Mouse (Mus musculus): ENCODE results near the gene Pdss2. TPM values are rescaled to one million over a fixed set of nuclear protein-coding genes. Genes with fewer than 3 reads are reported as not detected.
"Not testable (repeated sequence)": the region's sequence is repeated elsewhere in the genome, so short reads cannot be mapped to it uniquely, and the experiment has no call there.

Gene Pdss2
- polyA plus RNA-seq, 1 experiment from 2014 or later, result 13.7 TPM

DNA sequence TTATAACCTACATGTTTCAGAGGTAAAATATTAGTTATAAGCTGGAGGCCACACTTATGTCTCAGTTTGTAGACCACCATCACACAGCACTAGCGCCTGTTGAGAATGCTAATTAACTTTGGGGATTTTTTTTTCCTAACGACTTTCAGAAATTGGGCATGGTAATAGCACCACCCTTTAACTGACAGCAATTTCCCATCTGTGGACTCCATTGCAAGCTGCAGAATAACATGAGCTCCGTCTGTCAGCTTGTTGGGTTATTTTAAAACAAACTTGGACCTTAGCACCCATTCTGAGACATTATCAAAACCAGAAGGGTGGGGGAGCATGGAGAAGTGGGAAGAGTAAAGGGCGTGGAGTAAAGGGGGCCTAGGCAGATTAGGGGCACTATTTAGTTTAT is 174.5 kb downstream of the Pdss2 start:
- ATAC-seq (replicated peaks; ENCODE audit: insufficient number of reproducible peaks, low FRiP score, low TSS enrichment, low read depth) (no peak), DNase-seq (ENCODE audit: low spot score) (no peak)
- WGBS, result 81% methylated on average over 4 of the region's 4 CpGs
- no peaks in the 10 kb centered on the region for H3K36me3 ChIP-seq (replicated peaks; ENCODE audit: control insufficient read depth, insufficient read depth, low read depth, low read length)
- no peaks in the 10 kb centered on the region for H3K27me3 ChIP-seq (ENCODE audit: control insufficient read depth, insufficient read depth, low read length)
- no peaks in the 10 kb centered on the region for H3K4me1 ChIP-seq (ENCODE audit: control insufficient read depth, insufficient read depth, low read length)
- no peak overlapping the region for H3K27ac ChIP-seq (replicated peaks; ENCODE audit: low read depth, low read length)
- H3K9me3 ChIP-seq (replicated peaks; ENCODE audit: control insufficient read depth, low read length), result no peaks in the 10 kb centered on the region
- H3K4me2 ChIP-seq (ENCODE audit: low read depth, low read length), result no peak overlapping the region
- H3K9ac ChIP-seq (replicated peaks; ENCODE audit: low read length), result no peak overlapping the region
- H3K4me3 ChIP-seq (ENCODE audit: low read depth, low read length), result no peak overlapping the region

DNA sequence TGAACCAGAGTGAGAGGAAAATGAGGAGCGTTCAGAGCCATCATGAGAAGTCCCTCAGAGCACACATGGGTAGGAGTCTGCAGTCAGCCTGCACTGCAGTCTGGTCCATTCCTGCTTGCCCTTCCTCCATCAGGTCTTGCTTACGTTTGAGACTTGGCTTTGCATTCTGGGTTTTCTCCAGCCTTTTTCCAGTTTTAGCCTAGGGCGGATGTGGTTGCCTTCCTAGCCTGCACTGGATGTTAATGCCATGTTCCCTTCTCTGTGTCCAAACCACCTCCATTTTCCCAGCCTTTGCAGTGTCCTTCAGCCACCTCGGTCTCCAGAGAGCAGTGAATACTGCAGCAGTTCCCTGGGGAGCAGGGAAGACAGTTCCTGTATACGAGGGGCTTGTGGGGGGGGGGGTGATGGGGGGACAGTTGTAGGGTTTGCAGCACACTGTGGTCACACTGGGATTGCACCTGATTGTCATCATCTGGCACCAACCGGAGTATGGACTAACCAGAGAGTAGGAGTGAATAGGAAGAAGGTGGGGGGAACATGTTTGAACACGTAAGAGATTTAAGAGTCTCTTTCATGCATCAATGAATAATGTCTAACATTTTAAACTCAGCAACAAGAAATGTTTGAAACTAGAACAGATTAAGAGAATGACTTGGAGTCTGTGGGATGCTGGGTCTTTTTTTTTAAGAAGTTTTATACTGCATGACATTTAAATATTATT is 178.5 kb downstream of the Pdss2 start:
- no peaks in the 10 kb centered on the region for H3K36me3 ChIP-seq (replicated peaks; ENCODE audit: control insufficient read depth, insufficient read depth, low read depth, low read length)
- H3K4me1 ChIP-seq (ENCODE audit: control insufficient read depth, insufficient read depth, low read length), result no peaks in the 10 kb centered on the region
- H3K27me3 ChIP-seq (ENCODE audit: control insufficient read depth, insufficient read depth, low read length), result no peaks in the 10 kb centered on the region
- 82% methylated on average over 7 of the region's 7 CpGs for WGBS
- no peak overlapping the region for H3K27ac ChIP-seq (replicated peaks; ENCODE audit: low read depth, low read length)
- H3K4me3 ChIP-seq (ENCODE audit: low read depth, low read length), result no peak overlapping the region
- no peak overlapping the region for H3K4me2 ChIP-seq (ENCODE audit: low read depth, low read length)
- ATAC-seq (replicated peaks; ENCODE audit: insufficient number of reproducible peaks, low FRiP score, low TSS enrichment, low read depth) (no peak), DNase-seq (ENCODE audit: low spot score) (no peak)
- no peak overlapping the region for H3K9ac ChIP-seq (replicated peaks; ENCODE audit: low read length)
- no peaks in the 10 kb centered on the region for H3K9me3 ChIP-seq (replicated peaks; ENCODE audit: control insufficient read depth, low read length)

DNA sequence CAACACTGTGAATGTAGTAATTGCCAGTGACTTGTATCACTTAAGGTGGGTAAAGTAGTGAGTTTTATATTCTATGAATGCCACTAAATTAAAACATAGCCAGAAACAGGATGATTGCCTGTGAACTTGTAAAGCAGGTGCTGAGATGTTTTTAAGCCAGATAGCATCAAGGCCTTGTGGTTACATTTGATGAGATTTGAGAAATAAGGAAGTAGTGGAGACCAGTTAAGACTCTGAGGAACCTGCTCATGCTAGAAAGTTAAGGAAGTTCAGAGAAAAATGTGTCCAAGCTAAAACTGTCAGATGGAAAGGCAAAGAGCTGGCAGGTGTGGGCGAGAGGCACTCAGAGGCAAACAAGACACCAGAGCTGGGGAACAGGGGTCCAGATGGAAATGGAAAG is 184.8 kb downstream of the Pdss2 start:
- Histone ChIP-seq H3K9ac (replicated peaks; ENCODE audit: low read length) (no peak overlapping the region), H3K4me3 (ENCODE audit: low read depth, low read length) (no peak overlapping the region), H3K4me1 (ENCODE audit: control insufficient read depth, insufficient read depth, low read length) (no peaks in the 10 kb centered on the region), H3K9me3 (replicated peaks; ENCODE audit: control insufficient read depth, low read length) (no peaks in the 10 kb centered on the region), H3K27ac (replicated peaks; ENCODE audit: low read depth, low read length) (no peak overlapping the region), H3K27me3 (ENCODE audit: control insufficient read depth, insufficient read depth, low read length) (no peaks in the 10 kb centered on the region), H3K36me3 (replicated peaks; ENCODE audit: control insufficient read depth, insufficient read depth, low read depth, low read length) (no peaks in the 10 kb centered on the region), H3K4me2 (ENCODE audit: low read depth, low read length) (no peak overlapping the region)
- WGBS, result 94% methylated on average over 1 of the region's 1 CpGs
- DNase-seq (ENCODE audit: low spot score) (no peak), ATAC-seq (replicated peaks; ENCODE audit: insufficient number of reproducible peaks, low FRiP score, low TSS enrichment, low read depth) (no peak)

DNA sequence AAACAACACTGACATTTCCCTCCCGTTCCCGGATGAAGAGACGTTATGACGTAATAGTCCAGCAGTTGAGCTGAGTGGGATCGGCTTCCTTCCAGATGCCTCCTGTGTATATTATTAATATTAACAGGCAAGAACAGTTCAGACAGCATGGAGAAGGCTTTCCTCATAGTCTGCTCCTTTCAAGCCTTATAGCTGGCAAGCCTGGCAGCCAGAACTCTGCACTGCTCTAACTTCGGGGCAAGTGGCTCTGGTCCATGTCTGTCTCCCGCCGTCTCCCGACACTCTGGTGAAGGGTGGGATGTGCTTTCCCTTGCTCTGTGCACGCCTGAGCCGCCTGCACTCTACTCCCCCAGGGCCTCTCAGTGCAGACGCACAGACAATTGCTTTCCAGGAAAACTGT is 185.6 kb downstream of the Pdss2 start:
- 88% methylated on average over 12 of the region's 12 CpGs for WGBS
- Histone ChIP-seq H3K9me3 (replicated peaks; ENCODE audit: control insufficient read depth, low read length) (no peaks in the 10 kb centered on the region), H3K9ac (replicated peaks; ENCODE audit: low read length) (no peak overlapping the region), H3K36me3 (replicated peaks; ENCODE audit: control insufficient read depth, insufficient read depth, low read depth, low read length) (no peaks in the 10 kb centered on the region), H3K4me1 (ENCODE audit: control insufficient read depth, insufficient read depth, low read length) (no peaks in the 10 kb centered on the region), H3K27me3 (ENCODE audit: control insufficient read depth, insufficient read depth, low read length) (no peaks in the 10 kb centered on the region), H3K4me2 (ENCODE audit: low read depth, low read length) (no peak overlapping the region), H3K4me3 (ENCODE audit: low read depth, low read length) (no peak overlapping the region), H3K27ac (replicated peaks; ENCODE audit: low read depth, low read length) (no peak overlapping the region)
- no peak for DNase-seq (ENCODE audit: low spot score)
- no peak for ATAC-seq (replicated peaks; ENCODE audit: insufficient number of reproducible peaks, low FRiP score, low TSS enrichment, low read depth)

DNA sequence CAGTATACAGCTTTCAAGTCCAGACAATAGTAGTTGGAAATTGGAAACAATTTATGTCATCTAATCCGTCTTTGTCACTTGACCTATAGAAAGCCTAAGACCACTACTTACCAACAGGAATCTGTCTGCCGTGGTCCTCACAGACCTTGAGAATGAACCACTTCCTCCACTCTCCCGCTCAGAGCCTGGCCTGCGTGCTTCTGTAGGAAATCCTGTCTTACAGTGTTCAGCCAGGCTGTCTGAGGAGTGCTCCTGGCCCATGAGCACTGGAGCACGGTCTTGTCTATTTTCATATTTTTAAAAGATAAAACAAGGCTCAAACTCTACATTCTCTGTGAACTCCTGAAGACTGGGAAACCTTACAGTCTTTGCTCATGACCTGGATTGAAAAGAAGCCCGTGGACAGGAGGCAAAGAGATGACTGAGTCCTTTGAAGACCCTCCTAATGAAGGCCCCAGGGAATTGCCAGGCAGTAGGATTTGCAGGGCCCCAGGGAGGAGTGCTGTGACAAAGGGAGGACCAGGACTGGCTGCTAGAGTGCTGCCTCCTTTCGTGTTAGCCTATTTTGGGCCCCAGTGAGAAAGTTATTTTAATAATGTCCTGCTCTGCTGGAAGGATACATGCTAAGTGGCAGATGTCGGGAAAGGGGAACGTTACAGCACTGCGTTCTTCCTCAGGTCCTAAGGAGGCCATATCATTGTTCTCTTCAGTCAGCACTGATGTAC is 188.4 kb downstream of the Pdss2 start:
- no peak overlapping the region for H3K27ac ChIP-seq (replicated peaks; ENCODE audit: low read depth, low read length)
- H3K4me2 ChIP-seq (ENCODE audit: low read depth, low read length), result no peak overlapping the region
- no peaks in the 10 kb centered on the region for H3K27me3 ChIP-seq (ENCODE audit: control insufficient read depth, insufficient read depth, low read length)
- H3K4me1 ChIP-seq (ENCODE audit: control insufficient read depth, insufficient read depth, low read length), result no peaks in the 10 kb centered on the region
- ATAC-seq (replicated peaks; ENCODE audit: insufficient number of reproducible peaks, low FRiP score, low TSS enrichment, low read depth) (no peak), DNase-seq (ENCODE audit: low spot score) (no peak)
- WGBS, result 82% methylated on average over 10 of the region's 10 CpGs
- no peaks in the 10 kb centered on the region for H3K9me3 ChIP-seq (replicated peaks; ENCODE audit: control insufficient read depth, low read length)
- H3K36me3 ChIP-seq (replicated peaks; ENCODE audit: control insufficient read depth, insufficient read depth, low read depth, low read length), result no peaks in the 10 kb centered on the region
- no peak overlapping the region for H3K4me3 ChIP-seq (ENCODE audit: low read depth, low read length)
- no peak overlapping the region for H3K9ac ChIP-seq (replicated peaks; ENCODE audit: low read length)

DNA sequence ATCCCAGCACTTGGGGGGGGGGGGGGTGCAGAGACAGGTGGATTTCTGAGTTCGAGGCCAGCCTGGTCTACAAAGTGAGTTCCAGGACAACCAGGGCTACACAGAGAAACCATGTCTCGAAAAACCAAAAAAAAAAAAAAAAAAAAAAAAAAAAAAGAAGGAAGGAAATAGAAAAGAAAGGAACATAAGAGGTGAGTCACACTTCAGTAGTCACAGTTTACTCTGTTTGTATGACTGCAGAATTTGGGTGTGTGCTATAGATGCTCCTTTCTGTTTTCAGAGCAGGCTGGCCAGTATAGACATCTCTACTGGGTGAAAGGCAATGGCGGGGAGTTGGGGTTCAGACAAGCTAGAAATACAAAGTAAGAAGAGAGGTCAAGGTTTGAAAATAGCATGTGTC is 189.9 kb downstream of the Pdss2 start:
- not testable (repeated sequence) for H3K4me1 ChIP-seq (ENCODE audit: control insufficient read depth, insufficient read depth, low read length); H3K9me3 ChIP-seq (replicated peaks; ENCODE audit: control insufficient read depth, low read length); H3K4me3 ChIP-seq (ENCODE audit: low read depth, low read length); H3K27me3 ChIP-seq (ENCODE audit: control insufficient read depth, insufficient read depth, low read length); H3K27ac ChIP-seq (replicated peaks; ENCODE audit: low read depth, low read length); H3K9ac ChIP-seq (replicated peaks; ENCODE audit: low read length); DNase-seq (ENCODE audit: low spot score); ATAC-seq (replicated peaks; ENCODE audit: insufficient number of reproducible peaks, low FRiP score, low TSS enrichment, low read depth); H3K36me3 ChIP-seq (replicated peaks; ENCODE audit: control insufficient read depth, insufficient read depth, low read depth, low read length); H3K4me2 ChIP-seq (ENCODE audit: low read depth, low read length)
- 100% methylated on average over 3 of the region's 3 CpGs for WGBS

DNA sequence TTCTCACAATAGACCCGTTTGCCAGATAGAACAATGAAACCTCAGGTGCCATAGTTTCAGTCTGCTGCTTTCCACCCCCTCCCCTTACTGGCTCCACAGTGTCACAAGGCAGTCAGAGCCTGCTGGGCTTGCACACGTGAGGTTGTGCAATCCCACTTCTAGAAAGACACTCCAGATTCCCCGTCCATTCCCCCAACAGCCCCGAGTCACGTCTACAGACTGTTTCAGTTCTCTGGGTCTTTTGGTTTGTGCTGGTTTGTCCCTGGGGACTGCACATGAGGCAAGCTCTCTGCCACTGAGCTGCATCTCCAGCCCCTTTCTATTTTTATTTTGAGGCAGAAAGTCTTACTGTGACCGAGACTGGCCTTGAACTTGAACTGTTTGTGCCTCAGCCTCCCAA is 196.1 kb downstream of the Pdss2 start:
- Histone ChIP-seq H3K4me1 (ENCODE audit: control insufficient read depth, insufficient read depth, low read length) (no peaks in the 10 kb centered on the region), H3K27ac (replicated peaks; ENCODE audit: low read depth, low read length) (no peak overlapping the region), H3K4me2 (ENCODE audit: low read depth, low read length) (no peak overlapping the region), H3K4me3 (ENCODE audit: low read depth, low read length) (no peak overlapping the region), H3K9ac (replicated peaks; ENCODE audit: low read length) (no peak overlapping the region), H3K27me3 (ENCODE audit: control insufficient read depth, insufficient read depth, low read length) (no peaks in the 10 kb centered on the region), H3K36me3 (replicated peaks; ENCODE audit: control insufficient read depth, insufficient read depth, low read depth, low read length) (no peaks in the 10 kb centered on the region), H3K9me3 (replicated peaks; ENCODE audit: control insufficient read depth, low read length) (no peaks in the 10 kb centered on the region)
- DNase-seq (ENCODE audit: low spot score) (no peak), ATAC-seq (replicated peaks; ENCODE audit: insufficient number of reproducible peaks, low FRiP score, low TSS enrichment, low read depth) (no peak)
- whole genome bisulfite sequencing, result 89% methylated on average over 6 of the region's 6 CpGs

DNA sequence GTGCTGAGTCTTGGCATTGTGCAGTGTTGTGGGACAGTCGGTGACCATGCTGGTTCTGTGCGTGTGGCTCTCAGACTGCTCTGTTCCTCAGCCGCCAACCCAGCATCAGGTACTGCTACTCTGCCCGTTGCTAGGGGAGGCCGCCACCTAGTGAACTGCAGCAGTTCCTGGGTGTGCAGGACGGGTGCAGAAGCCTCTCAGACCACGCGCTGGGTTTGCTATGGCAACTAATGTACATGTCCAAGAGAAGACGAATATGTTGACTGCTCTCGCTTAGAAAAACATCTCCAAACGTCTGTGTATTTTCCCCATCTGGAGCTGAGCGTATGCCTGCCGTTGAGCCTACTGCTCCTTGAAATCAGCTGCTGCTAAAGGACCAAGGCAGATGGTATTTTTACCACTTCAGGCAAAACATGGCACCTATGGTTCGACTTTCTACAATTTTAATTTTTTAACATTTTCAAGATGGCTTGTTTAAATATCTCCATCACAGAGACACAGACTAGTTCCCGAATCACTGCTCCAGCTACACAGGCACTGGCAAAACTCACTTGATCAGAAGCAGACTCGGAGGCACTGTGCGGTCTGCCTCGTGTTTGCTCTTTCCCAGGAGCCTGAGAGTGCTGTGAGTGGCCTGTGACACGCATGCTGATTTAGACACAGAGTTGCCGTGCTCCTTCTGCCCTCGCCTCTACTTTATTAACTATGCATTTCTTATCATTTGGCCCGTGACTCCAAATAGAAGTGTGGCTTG is 199.6 kb downstream of the Pdss2 start:
- ATAC-seq (replicated peaks; ENCODE audit: insufficient number of reproducible peaks, low FRiP score, low TSS enrichment, low read depth) (no peak), DNase-seq (ENCODE audit: low spot score) (peak; percentile 49)
- 75% methylated on average over 22 of the region's 22 CpGs for WGBS
- no peak overlapping the region for H3K4me3 ChIP-seq (ENCODE audit: low read depth, low read length)
- H3K9me3 ChIP-seq (replicated peaks; ENCODE audit: control insufficient read depth, low read length), result no peaks in the 10 kb centered on the region
- H3K27me3 ChIP-seq (ENCODE audit: control insufficient read depth, insufficient read depth, low read length), result no peaks in the 10 kb centered on the region
- no peak overlapping the region for H3K27ac ChIP-seq (replicated peaks; ENCODE audit: low read depth, low read length)
- H3K36me3 ChIP-seq (replicated peaks; ENCODE audit: control insufficient read depth, insufficient read depth, low read depth, low read length), result no peaks in the 10 kb centered on the region
- H3K4me1 ChIP-seq (ENCODE audit: control insufficient read depth, insufficient read depth, low read length), result no peaks in the 10 kb centered on the region
- H3K4me2 ChIP-seq (ENCODE audit: low read depth, low read length), result no peak overlapping the region
- H3K9ac ChIP-seq (replicated peaks; ENCODE audit: low read length), result no peak overlapping the region
